Mouse (Mus musculus) forebrain, embryonic 12.5 days (tissue): ENCODE data around the gene Srpr. TPM values are rescaled to one million over a fixed set of nuclear protein-coding genes. Genes with fewer than 3 reads are reported as not detected.

ENCODE experiments used
- polyA plus RNA-seq: library from polyadenylated mRNA; unstranded; fragments of >200 nt; fragmentation: Nextera tagmentation; extraction: Ambion mirVana; gene quantifications from 2 replicates; pipeline ENCODE4 v1.2.1, GENCODE M21; 2016

Srpr gene
- polyA plus RNA-seq, 1 experiment from 2014 or later = 81.3 TPM

Other genes starting within 250 kb of the Srpr start
- gene St3gal4, start 80.9 kb upstream of the Srpr start, polyA plus RNA-seq = 9.9 and 12.1 TPM in 2 replicates
- gene Dcps, start 24.1 kb upstream of the Srpr start, polyA plus RNA-seq = 90.1 and 102 TPM in 2 replicates
- gene Tirap, start 116 bp downstream of the Srpr start, polyA plus RNA-seq = 11.7 and 11.9 TPM in 2 replicates
- gene Foxred1, start 10.9 kb downstream of the Srpr start, polyA plus RNA-seq = 45.6 and 49.0 TPM in 2 replicates
- 73.9 TPM in 2 replicates for gene Fam118b, start 67.6 kb downstream of the Srpr start, polyA plus RNA-seq
- 25.6 and 27.9 TPM in 2 replicates for gene Rpusd4, start 67.7 kb downstream of the Srpr start, polyA plus RNA-seq
- gene Cdon, start 221.0 kb downstream of the Srpr start, polyA plus RNA-seq = 23.4 and 23.7 TPM in 2 replicates